Mouse (Mus musculus) embryo, embryonic 10 days (tissue): ENCODE data around the gene Nme7.

Experiments
- DNase-seq: peaks from one replicate; pipeline ENCODE4 v3.0.0-alpha.2; 2015; ENCODE audit warnings: low spot score

Gene Nme7

DNA sequence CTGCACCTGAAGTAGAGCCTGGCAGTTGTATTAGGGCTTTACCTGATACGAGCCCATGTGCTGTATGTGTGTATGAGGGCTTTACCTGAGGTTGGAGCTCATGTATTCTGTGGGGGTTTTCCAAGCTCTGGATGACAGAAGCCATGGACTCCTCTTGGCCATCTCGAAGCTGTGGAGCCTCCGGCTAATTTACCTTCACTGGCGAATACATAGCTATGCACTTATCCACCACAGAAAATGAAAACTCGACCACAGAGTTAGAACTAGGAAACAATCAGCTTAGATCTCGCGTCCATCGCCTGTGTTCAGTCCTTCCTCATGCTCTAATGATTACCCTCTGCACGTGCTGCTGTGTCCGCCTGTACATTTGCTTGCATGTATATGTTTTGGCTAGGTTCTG is 80.4 kb downstream of the Nme7 start:
- DNase-seq: no peak

DNA sequence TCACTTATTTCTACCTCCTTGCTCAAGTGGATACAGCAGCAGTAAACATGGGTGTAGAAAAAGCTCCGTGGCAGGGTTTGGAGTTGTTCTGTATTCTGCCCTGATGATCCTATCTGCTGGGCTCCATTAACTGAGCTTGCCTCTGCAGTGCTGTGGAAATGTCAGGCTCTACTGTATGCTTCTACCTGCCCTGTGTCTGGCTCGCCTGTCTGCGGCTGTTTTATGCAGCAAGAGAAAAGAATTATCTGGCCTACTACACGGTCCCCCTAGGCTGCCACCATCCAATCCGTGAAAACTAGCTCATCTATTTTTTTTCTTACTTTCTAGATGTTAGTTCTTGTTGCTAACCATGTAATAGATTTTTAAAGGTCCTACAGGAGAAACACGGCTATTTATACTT is 81.1 kb downstream of the Nme7 start:
- DNase-seq: no peak

GRCm38 (mm10) chr1:164389743-164390142 is 85.8 kb downstream of the Nme7 start:
- no peak for DNase-seq

- peak; percentile 43 for DNase-seq
Measured at GRCm38 (mm10) chr1:164392176-164392575, 88.3 kb downstream of the Nme7 start.

- DNase-seq: no peak
Measured at GRCm38 (mm10) chr1:164395131-164395780, 91.3 kb downstream of the Nme7 start.

GRCm38 (mm10) chr1:164397672-164398071 is 93.8 kb downstream of the Nme7 start:
- DNase-seq: no peak

- no peak for DNase-seq
Measured at GRCm38 (mm10) chr1:164399578-164399977, 95.7 kb downstream of the Nme7 start.

DNA sequence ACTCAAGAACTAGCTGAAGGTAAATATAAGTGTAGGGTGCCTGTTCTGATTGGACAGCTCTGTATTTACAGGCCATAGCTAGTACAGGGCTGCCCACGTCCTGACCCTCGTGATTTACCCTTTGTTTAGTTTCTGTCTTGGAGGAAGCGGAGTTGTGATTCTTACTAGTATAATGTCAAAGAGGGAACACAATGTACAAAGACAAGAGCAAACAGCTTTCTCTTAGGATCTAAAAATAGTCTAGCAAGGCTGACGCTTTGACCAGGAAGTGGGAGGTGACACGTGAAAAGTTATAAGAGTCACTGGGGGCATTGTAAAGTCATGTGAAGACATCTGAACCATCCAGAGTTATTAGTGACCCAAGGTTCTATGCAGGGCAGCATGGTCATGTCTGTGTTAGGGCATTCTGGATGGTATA is 101.5 kb downstream of the Nme7 start:
- DNase-seq: no peak

GRCm38 (mm10) chr1:164406506-164406905 is 102.6 kb downstream of the Nme7 start:
- no peak for DNase-seq

DNA sequence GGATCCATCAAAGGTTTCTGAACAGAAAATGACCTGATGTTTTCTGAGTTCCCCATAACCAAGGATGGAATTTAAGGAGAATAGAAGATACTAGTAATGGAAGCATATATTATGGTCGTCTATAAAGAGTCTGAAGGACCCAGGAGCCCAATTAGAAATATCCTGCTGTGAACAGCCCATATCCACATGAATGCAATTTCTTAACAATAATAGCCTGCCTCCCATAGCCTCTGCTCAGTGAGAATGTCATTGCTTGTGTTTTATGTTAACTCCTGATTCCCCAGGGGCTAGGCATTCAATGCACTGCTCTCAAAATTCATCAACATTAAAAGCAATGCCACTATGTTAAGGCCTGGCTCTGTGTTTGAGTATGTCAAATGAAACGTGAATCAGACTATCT is 104.7 kb downstream of the Nme7 start:
- no peak for DNase-seq

GRCm38 (mm10) chr1:164411306-164411705 is 107.4 kb downstream of the Nme7 start:
- no peak for DNase-seq

GRCm38 (mm10) chr1:164412906-164413305 is 109.0 kb downstream of the Nme7 start:
- DNase-seq: no peak

DNA sequence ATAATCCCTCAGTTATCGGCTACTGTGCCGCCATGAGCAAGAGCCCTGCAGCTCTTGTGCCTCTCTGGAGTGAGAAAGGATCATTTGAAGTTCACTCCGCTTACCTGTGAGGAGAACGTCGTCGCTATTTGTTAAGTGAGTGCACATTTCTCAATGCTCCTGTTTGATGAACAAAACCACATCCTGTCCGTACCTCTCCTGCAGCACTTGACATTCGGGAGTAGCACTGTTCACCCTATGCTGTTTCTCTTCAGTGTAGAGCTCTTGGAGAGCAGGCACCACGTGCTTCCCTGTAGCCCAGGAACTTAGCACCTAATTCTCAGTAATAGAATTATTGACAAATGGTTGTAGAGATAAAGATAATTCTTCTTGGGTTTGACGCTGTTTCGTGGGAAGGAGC is 109.7 kb downstream of the Nme7 start:
- DNase-seq: no peak

DNA sequence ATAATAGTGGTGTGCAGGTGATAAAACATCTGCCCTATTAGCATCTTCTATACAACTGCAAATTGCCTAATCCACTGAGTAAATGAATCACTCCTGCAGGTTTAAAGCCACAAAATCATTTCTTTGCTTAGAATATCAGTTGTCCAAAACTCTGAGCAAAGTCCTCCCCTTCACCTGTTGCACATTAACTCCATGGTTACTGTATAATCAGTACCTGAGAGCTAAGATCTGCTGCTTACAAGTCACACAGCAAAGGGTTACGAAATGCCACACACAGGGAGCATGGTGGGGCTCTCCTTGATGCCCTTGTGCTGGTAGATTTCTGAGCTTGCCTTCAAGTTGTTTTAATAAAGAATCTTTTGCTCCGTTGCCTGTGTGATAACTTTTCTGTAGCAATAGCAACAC is 111.4 kb downstream of the Nme7 start:
- no peak for DNase-seq

DNA sequence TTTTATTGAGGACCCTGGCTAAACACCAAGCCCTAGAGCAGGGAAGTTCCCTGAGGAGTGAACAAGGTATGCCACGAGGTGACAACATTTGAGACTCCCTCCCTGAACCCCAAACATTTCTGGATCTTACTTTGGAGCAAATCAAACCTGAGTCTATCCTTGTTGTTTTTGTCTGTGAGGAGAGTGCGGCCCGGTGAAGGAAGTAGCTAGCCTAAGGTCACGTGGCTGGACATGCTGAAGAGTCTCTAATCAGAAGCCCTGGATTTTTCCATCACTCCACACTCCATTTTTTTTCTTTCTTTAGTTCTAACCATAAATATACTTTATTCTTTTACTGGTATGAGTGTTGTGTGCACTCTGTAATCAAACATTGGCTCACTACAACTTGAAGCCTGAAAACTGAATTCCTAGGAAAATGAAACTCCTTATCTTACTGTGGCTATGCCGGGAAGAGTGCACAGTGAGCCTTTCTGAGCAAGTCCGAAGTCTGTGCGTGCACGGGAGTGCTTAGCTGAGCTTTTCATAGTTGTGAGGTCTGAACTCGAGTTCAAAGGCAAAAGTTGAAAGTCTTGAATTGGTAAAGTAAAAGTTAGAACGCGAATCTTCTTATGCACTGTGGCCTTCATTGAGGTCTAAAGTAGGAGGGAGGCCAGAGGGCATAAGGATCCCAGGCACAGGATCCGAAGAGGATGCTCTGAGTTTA is 112.9 kb downstream of the Nme7 start:
- no peak for DNase-seq

- DNase-seq: no peak
Measured at GRCm38 (mm10) chr1:164417604-164418003, 113.7 kb downstream of the Nme7 start.

DNA sequence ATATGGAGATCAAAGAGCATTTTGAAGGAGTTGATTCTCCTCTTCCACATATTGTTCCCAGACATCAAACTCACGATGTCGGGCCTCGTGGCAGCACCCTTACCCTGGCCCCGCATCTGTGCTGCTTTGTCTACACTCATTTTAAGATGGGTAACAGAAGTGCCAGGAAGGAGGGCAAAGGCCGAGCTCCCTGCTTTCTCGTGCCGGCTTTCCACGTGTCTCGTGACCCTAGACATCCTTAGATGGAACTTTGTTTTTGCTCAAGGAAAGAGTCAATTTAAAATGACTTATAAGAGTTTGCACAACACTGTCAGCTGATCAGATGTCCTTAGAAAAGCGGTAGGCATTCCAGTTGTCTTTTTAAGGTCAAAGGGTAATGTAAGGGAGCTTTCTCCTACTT is 114.4 kb downstream of the Nme7 start:
- no peak for DNase-seq

DNA sequence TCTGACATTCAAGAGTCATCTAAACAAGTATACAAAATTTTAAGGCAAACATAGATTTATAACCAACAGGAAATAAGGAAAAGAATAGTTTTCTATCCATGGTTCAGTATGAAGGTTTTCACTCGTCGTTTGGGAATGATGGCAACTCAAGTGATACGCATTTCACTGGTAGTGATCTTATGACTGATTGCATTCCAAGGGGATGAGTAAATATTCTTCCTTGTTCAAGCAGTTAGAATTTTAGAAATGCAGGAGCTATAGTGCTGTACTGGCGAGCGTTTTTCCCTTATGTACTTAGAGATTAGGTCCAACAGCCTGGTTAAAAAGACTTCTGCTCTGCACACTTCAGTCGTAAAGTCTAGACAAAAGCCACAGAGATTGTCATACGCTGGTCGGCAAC is 115.5 kb downstream of the Nme7 start:
- no peak for DNase-seq

GRCm38 (mm10) chr1:164420623-164421354 is 116.9 kb downstream of the Nme7 start:
- no peak for DNase-seq

GRCm38 (mm10) chr1:164426227-164426626 is 122.3 kb downstream of the Nme7 start:
- no peak for DNase-seq

DNA sequence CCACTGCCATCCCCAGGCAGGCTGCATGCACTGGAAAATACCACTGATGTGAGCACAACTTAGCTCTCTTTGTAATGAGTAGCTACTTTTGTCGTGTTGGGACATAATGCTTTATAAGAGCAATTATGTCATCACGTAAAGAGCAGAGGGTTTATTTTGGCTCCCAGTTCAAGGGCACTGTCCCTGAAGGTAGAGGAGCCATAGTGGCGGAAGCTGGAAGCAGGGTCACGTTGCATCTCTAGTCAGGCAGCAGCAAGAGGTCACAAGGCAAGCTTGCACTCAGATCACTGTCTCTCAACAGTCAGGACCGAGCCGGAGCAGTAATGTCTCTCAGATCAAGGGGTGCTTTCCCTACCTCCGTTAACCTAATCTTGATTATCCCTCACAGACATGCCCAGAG is 123.9 kb downstream of the Nme7 start:
- no peak for DNase-seq

DNA sequence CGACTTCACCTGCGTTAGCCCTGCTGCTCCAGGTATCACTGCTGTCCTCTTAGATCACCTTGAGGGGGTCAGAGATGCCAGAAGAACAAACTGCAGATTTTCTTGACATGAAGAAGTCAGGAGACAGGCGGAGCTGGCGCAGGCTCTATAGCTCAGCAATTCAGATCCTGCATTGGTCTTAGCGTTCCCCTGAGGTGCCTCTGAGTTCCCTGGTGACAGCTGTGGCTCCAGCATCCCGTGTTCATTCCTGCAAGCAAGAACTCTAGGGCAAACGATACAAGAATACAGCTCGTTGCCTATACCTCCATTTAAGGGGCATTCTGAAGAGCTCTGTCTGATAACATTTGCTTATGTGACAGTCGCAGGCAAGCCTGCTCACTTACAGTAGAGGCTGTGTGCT is 124.7 kb downstream of the Nme7 start:
- DNase-seq: no peak

DNA sequence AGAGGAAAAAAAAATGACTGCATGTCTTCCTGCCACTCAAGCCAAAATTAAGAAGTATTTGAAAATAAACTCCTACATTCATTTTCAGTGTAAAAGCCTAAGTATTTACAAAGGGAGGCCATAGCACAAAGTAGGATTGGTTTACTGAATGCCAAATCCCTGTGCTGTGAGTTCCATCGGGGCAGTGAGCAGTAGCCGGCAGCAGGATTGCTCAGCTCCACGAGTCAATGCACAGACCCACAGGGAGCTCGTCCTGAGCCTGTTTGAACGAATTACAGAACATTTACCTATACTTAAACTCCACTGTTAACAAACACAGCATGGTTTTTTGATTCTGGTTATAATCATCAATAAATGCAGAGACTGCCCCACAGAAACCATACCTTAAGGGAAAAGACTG is 128.7 kb downstream of the Nme7 start:
- no peak for DNase-seq
